ENCODE assay signal across 8 mouse cellular contexts in genomic region chr1:118390871-118391387, GRCm38 (mm10). TPM values are rescaled to one million over a fixed set of nuclear protein-coding genes. Genes with fewer than 3 reads are reported as not detected.
A peak's percentile ranks its signal among the peaks of the same experiment; 100 is the strongest.
DNase-seq lines count a peak whose midpoint lies in the region; ATAC-seq and TF ChIP-seq lines count a peak whose summit lies in the region.

No protein-coding gene starts in this region.

- peak overlapping the region; percentile 64 for H3K4me2 ChIP-seq in neural tube, embryonic 12.5 days (replicated peaks)

- no peaks in the 10 kb centered on the region for H3K36me3 ChIP-seq in kidney, adult 2 months (ENCODE audit: control insufficient read depth, insufficient read depth, low read length)
- H3K36me3 ChIP-seq in neural tube, embryonic 12.5 days, result peaks cover 9% of the 10 kb centered on the region

- no peaks in the 10 kb centered on the region for H3K27me3 ChIP-seq in kidney, adult 2 months (replicated peaks; ENCODE audit: control insufficient read depth, insufficient read depth, low read length)
- H3K27me3 ChIP-seq in neural tube, embryonic 12.5 days (replicated peaks), result no peaks in the 10 kb centered on the region

- H3K9me3 ChIP-seq in neural tube, embryonic 12.5 days, result no peaks in the 10 kb centered on the region

- ATAC-seq in neural tube, embryonic 12.5 days (ENCODE audit: low FRiP score, low read depth), result no peak

- 43% methylated on average over 2 of the region's 2 CpGs for WGBS in kidney, adult 2 months
- 83% methylated on average over 2 of the region's 2 CpGs for WGBS in neural tube, embryonic 12.5 days

- H3K27ac ChIP-seq in kidney, adult 2 months (ENCODE audit: insufficient read depth, low read depth, low read length), result no peak overlapping the region
- H3K27ac ChIP-seq in cortical plate, adult 2 months (ENCODE audit: insufficient read depth, low read length), result no peak overlapping the region
- H3K27ac ChIP-seq in neural tube, embryonic 12.5 days, result no peak overlapping the region

- TF ChIP-seq CTCF in kidney, adult 2 months (conservative IDR thresholded peaks at IDR 0.05; ENCODE audit: insufficient read depth, insufficient read length, low read depth, low read length), result no peak
- TF ChIP-seq CTCF in cortical plate, adult 2 months (IDR thresholded peaks at IDR 0.05; ENCODE audit: extremely low read depth, insufficient read depth, low read length), result no peak

- TF ChIP-seq POLR2A in kidney, adult 2 months (IDR thresholded peaks at IDR 0.05; ENCODE audit: low read depth, low read length), result no peak
- no peak for TF ChIP-seq POLR2A in cortical plate, adult 2 months (IDR thresholded peaks at IDR 0.05; ENCODE audit: extremely low read depth, insufficient read depth, low read length)

- no peak overlapping the region for H3K4me3 ChIP-seq in kidney, adult 2 months (ENCODE audit: insufficient read depth, low read depth, low read length)
- H3K4me3 ChIP-seq in cortical plate, adult 2 months (ENCODE audit: insufficient read depth, low read length), result peak overlapping the region; percentile 48; the same call in 1 of the 2 replicates
- peak overlapping the region; percentile 94 for H3K4me3 ChIP-seq in neural tube, embryonic 12.5 days

- peaks cover 5% of the 10 kb centered on the region; the same call in 1 of the 2 replicates for H3K4me1 ChIP-seq in kidney, adult 2 months (ENCODE audit: control insufficient read depth, insufficient read depth, low read length)
- H3K4me1 ChIP-seq in cortical plate, adult 2 months (ENCODE audit: control insufficient read depth, insufficient read depth, low read length), result peaks cover 5% of the 10 kb centered on the region; the same call in 1 of the 2 replicates
- peaks cover 8% of the 10 kb centered on the region for H3K4me1 ChIP-seq in neural tube, embryonic 12.5 days

- H3K9ac ChIP-seq in neural tube, embryonic 12.5 days, result no peak overlapping the region

- DNase-seq in kidney, adult 2 months, result peak; percentile 14
- no peak for DNase-seq in kidney, adult 11 months
- peak; percentile 57 for DNase-seq in induced T-regulatory cell, adult 2 months (ENCODE audit: low read depth)
- DNase-seq in right cerebral cortex, postnatal 36 days (ENCODE audit: low spot score in 2 of 2), result no peak
- no peak for DNase-seq in thymus, postnatal 36 days
- no peak for DNase-seq in c-Kit-positive CD71-positive TER-119-positive erythroid progenitor cells, embryonic 14.5 days (ENCODE audit: low spot score)

RNA-seq across cellular contexts. Expression of gene Clasp1, which starts 2.1 kb away (rescaled TPM):
- 11.5 and 12.8 TPM in 2 replicates for polyA plus RNA-seq in kidney, adult 2 months (2012; rRNA removed)
- 55.3 and 58.8 TPM in 2 replicates for polyA plus RNA-seq in cortical plate, adult 2 months (2012; rRNA removed)
- 128 and 132 TPM in 2 replicates for polyA plus RNA-seq in neural tube, embryonic 12.5 days (2016; fragmentation: Nextera tagmentation; extraction: Ambion mirVana)

Comparison
In these comparisons a context has a peak if more than half of its experiments do, and no peak if none do; other contexts are left out.
1. DNase-seq: peak in kidney, adult 2 months (single experiment) and induced T-regulatory cell, adult 2 months (single experiment); none in kidney, adult 11 months (single experiment), right cerebral cortex, postnatal 36 days (0 of 2), thymus, postnatal 36 days (0 of 2) and c-Kit-positive CD71-positive TER-119-positive erythroid progenitor cells, embryonic 14.5 days (single experiment).